Mouse (Mus musculus) neural tube, embryonic 12.5 days (tissue): ENCODE data around the gene Kat8. TPM values are rescaled to one million over a fixed set of nuclear protein-coding genes. Genes with fewer than 3 reads are reported as not detected.
"Not testable (repeated sequence)": the region's sequence is repeated elsewhere in the genome, so short reads cannot be mapped to it uniquely, and the experiment has no call there.

ENCODE experiments used
- ATAC-seq: fragments of 200-750 bp; cut with Nextera tagmentation; 2 replicates; pipeline ENCODE4 v1.8.0; 2017; ENCODE audit warnings: low read depth, mild to moderate bottlenecking, moderate TSS enrichment, moderate library complexity; ENCODE audit not compliant: low FRiP score
- H3K27ac ChIP-seq: fragments of 300-500 bp; sonication (generic); 2 replicates; pipeline ENCODE4 v1.5.1; 2016
- H3K27me3 ChIP-seq: fragments of 300-500 bp; sonication (generic); replicated peaks from 2 replicates; pipeline ENCODE4 v1.6.1; 2016; ENCODE audit warnings: mild to moderate bottlenecking
- H3K36me3 ChIP-seq: fragments of 300-500 bp; sonication (generic); 2 replicates; pipeline ENCODE4 v1.6.1; 2016; ENCODE audit warnings: mild to moderate bottlenecking
- H3K4me1 ChIP-seq: fragments of 300-500 bp; sonication (generic); 2 replicates; pipeline ENCODE4 v1.6.1; 2016
- H3K4me2 ChIP-seq: fragments of 300-500 bp; sonication (generic); replicated peaks from 2 replicates; pipeline ENCODE4 v1.6.1; 2016; ENCODE audit warnings: mild to moderate bottlenecking
- H3K4me3 ChIP-seq: fragments of 300-500 bp; sonication (generic); 2 replicates; pipeline ENCODE4 v1.5.1; 2016
- H3K9ac ChIP-seq: fragments of 300-500 bp; sonication (generic); 2 replicates; pipeline ENCODE4 v1.6.1; 2016; ENCODE audit warnings: mild to moderate bottlenecking
- H3K9me3 ChIP-seq: fragments of 300-500 bp; sonication (generic); 2 replicates; pipeline ENCODE4 v1.6.1; 2016; ENCODE audit warnings: mild to moderate bottlenecking
- WGBS: fragments of 180-500 bp; shearing (Covaris S2); methylation state at CpG from one replicate; pipeline ENCODE4 v1.1.7; 2016; 5-methylcytosine and 5-hydroxymethylcytosine counted together
- polyA plus RNA-seq: library from polyadenylated mRNA; unstranded; fragments of >200 nt; fragmentation: Nextera tagmentation; extraction: Ambion mirVana; gene quantifications from 2 replicates; pipeline ENCODE4 v1.2.1, GENCODE M21; 2016

Gene Kat8
- polyA plus RNA-seq, 1 experiment from 2014 or later = 50.9 TPM

DNA sequence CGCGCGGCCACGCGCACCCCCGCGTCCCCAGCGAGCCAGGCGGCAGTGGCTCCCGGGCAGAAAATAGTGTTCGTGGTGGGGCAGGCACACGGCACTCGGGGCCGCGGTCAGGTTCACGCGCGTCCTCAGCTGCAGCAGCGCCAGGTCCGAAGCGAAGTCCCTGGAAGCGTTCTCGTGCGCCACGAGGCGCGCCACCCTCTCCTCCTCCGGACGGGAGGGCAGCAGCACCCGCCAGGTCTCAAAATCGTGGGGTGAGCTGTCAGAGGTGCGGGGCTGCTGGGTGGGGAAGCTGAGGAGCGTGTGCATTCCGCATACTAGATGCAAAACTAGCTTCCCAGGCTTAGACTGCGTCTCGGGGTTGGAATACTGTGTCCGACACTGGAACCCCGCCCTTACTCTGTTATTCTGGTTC is 23.4 kb downstream of the Kat8 start:
- H3K9ac ChIP-seq = peak overlapping the region; percentile 76
- no peaks in the 10 kb centered on the region for H3K9me3 ChIP-seq
- H3K27me3 ChIP-seq = 0 out of 2 replicates have a peak, but pooled peaks cover 5% of the 10 kb centered on the region
- no peaks in the 10 kb centered on the region for H3K36me3 ChIP-seq
- H3K4me2 ChIP-seq = peak overlapping the region; percentile 93
- H3K4me3 ChIP-seq = peak overlapping the region; percentile 67
- H3K4me1 ChIP-seq = peaks cover 17% of the 10 kb centered on the region
- under 1% methylated on average over 38 of the region's 38 CpGs for WGBS
- peak overlapping the region; percentile 60; the same call in 1 of the 2 replicates for H3K27ac ChIP-seq
- peak; percentile 51; the same call in 1 of the 2 replicates for ATAC-seq

DNA sequence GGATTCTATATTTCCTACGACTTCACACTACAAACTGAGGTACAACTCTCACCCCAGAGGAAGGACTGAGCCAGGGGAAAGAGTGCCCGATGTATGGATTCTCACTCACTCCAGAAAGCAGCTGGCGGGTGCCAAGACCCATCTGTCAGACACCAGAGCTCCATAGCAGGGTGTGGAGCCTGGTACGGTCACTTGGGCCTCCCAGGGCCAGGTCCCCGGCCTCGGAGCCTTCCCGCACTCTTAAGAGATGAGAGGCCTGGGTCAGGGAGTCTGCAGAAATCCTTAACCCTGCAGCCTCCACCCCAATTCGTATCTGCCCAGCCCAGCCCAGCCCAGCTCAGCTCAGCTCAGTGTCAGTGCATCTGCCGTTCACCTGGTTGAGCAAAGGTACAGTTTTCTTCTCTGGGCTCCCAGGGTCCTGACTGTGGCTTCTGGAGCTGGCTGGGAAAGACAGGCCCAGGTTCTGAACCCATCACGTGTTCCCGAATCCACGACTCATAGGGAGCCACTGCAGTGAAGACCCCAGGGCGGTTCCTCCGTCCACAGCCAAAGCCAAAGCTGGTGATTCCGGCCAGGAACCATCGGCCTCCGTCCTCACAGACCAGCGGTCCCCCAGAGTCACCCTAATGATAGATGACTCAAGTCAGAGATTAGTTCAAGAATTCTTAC is 24.0 kb downstream of the Kat8 start:
- WGBS = 60% methylated on average over 18 of the region's 18 CpGs
- H3K27ac ChIP-seq = no peak overlapping the region
- 0 out of 2 replicates have a peak, but pooled peaks cover 3% of the 10 kb centered on the region for H3K27me3 ChIP-seq
- peak overlapping the region; percentile 76 for H3K9ac ChIP-seq
- peak overlapping the region; percentile 67 for H3K4me3 ChIP-seq
- no peaks in the 10 kb centered on the region for H3K9me3 ChIP-seq
- peak overlapping the region; percentile 93 for H3K4me2 ChIP-seq
- no peaks in the 10 kb centered on the region for H3K36me3 ChIP-seq
- ATAC-seq = no peak
- H3K4me1 ChIP-seq = peaks cover 17% of the 10 kb centered on the region

DNA sequence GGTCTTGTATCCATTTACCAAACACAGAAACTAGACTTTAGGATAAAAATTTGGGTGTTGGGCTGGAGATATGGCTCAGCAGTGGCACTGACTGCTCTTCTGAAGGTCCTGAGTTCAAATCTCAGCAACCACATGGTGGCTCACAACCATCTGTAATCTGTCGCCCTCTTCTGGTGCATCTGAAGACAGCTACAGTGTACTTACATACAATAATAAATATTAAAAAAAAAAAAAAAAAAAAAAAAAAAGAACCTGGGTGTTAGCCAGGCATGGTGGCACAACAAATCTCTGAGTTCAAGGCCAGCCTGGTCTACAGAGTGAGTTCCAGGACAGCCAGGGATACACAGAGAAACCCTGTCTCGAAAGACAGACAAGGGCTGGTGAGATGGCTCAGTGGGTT is 29.8 kb downstream of the Kat8 start:
- H3K27me3 ChIP-seq = peaks cover 25% of the 10 kb centered on the region
- H3K4me1 ChIP-seq, H3K27ac ChIP-seq, ATAC-seq, H3K4me3 ChIP-seq, H3K9me3 ChIP-seq, H3K9ac ChIP-seq, H3K4me2 ChIP-seq, H3K36me3 ChIP-seq: not testable (repeated sequence)
- 59% methylated on average over 2 of the region's 2 CpGs for WGBS

DNA sequence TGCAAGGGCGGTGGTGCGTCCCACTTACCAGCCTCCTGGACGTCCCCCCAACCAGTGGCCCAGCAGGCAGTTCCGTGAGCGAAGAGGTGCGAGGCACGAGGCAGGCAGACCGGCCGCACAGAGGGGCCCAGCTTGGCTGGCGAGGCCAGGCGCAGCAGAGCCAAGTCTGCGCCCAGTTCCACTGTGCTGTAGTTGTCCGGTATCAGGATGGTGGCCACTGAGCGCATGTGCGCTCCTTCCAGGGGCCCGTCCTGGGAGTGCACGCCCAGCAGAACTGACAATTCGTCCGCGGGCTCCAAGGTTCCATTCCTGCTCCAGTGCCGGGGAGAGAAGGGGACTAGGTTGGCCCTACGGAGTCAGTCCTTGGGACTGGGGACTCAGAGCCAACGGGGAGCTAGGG is 32.3 kb downstream of the Kat8 start:
- peaks cover 25% of the 10 kb centered on the region for H3K27me3 ChIP-seq
- H3K36me3 ChIP-seq = no peaks in the 10 kb centered on the region
- 14% methylated on average over 23 of the region's 23 CpGs for WGBS
- no peaks in the 10 kb centered on the region for H3K9me3 ChIP-seq
- no peak overlapping the region for H3K27ac ChIP-seq
- peak overlapping the region; percentile 24; the same call in 1 of the 2 replicates for H3K4me2 ChIP-seq
- no peak overlapping the region for H3K4me3 ChIP-seq
- no peak overlapping the region for H3K9ac ChIP-seq
- no peaks in the 10 kb centered on the region for H3K4me1 ChIP-seq
- no peak for ATAC-seq

DNA sequence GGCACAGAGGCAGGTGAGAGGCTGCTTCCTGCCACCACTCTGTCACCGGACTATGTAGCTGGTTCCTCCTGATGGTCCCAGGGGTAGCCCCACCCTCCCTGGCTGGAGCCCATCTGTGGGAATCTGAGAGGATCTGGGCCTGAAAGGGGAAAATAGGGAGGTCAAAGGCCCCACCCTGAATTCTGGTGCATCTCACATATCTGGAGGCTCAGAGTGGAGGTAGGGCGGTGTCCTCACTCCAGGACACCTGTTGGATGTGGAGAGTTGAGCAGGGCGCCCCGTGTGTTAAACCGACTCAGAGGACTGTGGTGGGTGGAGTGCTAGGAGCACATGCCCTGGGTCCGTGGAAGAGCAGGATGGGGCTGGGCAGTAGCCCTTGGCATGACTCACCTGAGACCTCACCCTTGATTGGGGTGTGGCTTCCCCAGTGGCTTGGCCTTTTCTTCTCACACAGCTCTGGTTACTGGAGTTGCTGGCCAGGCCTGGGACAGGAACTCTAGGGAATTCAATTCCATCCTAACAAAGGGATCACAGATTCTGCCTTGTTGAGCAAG is 34.2 kb downstream of the Kat8 start, which contains the start of gene Prss36:
Prss36 (minus strand) TSS at position 256 of the 554 bp plus-strand sequence.
- Histone ChIP-seq H3K9me3 (no peaks in the 10 kb centered on the region), H3K4me2 (no peak within 1 kb of the TSS), H3K4me1 (no peaks in the 10 kb centered on the region), H3K27ac (no peak within 1 kb of the TSS), H3K4me3 (no peak within 1 kb of the TSS), H3K27me3 (peaks cover 25% of the 10 kb centered on the region), H3K36me3 (no peaks in the 10 kb centered on the region), H3K9ac (no peak within 1 kb of the TSS)
- 83% methylated on average over 6 of the region's 6 CpGs for WGBS
- no peak for ATAC-seq

DNA sequence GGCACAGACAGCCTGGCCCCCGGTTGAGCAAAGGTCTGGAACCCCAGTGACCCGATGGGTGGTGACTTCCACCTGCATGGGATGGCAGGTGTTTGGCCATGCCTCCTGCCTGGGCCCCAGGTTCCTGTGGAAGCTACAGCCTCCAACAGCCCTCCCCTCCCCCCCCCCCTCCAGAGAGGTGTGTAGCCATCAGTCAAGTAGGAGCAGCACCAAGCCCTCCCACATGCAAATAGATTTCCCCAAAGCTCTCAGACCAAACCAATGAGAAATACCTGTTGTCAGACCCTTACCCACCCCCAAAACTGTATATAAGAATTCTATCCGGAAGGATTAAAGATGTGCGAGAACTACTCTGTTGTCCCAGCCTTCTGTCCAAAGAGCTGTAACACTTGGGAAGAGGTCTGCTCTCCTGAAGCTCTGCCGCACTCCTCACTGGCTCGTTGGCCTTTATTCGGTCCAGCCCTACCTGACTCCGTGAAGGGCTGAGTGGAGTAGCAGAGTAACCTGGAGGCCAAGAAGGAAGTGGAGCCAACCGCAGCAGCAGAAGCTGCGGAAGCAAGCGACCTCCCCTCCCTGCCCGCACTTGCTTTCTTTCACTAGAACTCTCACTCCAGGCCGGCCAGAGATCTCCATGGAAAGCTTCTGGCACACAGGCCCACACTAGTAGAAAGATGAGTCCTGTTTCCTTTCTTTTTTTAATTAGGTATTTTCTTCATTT is 40.7 kb downstream of the Kat8 start:
- Histone ChIP-seq H3K4me2 (no peak overlapping the region), H3K9ac (no peak overlapping the region), H3K36me3 (no peaks in the 10 kb centered on the region), H3K9me3 (no peaks in the 10 kb centered on the region), H3K4me3 (no peak overlapping the region), H3K27ac (no peak overlapping the region), H3K4me1 (no peaks in the 10 kb centered on the region), H3K27me3 (no peaks in the 10 kb centered on the region)
- no peak for ATAC-seq
- 42% methylated on average over 13 of the region's 13 CpGs for WGBS

DNA sequence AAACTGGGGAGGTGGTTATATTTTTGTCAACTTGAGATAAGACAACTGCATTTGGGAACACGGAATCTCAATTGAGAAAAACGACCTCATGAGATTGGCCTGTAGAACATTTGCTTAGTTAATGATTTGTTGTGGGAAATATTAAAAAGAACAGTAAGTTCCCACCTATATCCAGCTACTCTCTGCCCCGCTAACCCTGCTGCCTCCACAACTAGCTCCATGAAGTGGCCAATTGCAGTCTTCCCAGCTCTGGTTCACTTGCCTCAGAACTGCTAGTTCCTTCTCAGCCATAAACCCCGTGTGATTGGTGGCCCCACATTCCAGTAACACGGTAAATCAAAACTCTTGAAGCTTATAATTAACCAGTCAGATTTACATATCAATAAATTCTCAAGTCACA is 47.0 kb downstream of the Kat8 start:
- Histone ChIP-seq H3K9ac (no peak overlapping the region), H3K27me3 (no peaks in the 10 kb centered on the region), H3K4me2 (no peak overlapping the region), H3K9me3 (no peaks in the 10 kb centered on the region), H3K4me1 (no peaks in the 10 kb centered on the region), H3K27ac (no peak overlapping the region), H3K4me3 (no peak overlapping the region), H3K36me3 (no peaks in the 10 kb centered on the region)
- no peak for ATAC-seq
- WGBS = 67% methylated on average over 5 of the region's 5 CpGs

DNA sequence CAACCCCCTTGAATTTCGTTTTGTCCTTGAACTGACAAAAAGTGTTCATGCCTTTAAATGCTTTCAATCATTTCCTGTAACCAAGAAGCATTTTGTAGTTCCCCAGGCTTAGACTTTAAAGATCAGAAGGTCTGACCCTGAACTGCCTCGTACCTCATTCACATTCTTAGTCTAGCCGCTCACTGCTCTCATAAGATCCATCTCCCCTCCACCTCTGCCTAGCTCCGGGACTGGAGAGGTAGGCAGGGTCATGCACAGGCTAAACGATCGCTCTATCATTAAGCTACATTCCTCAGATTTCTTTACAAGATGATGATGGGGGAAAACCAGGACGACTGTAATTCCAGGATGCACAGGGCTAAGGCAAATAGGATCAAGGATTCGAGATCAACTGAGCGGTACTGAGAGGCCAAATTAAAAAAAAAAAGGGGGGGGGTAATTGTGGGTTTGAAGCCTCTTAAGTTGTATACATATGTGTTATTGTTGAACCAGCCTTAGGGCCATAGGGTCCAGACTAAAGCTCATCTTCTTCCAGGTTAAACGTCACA is 54.1 kb downstream of the Kat8 start:
- WGBS = 13% methylated on average over 10 of the region's 10 CpGs
- peaks cover 14% of the 10 kb centered on the region for H3K36me3 ChIP-seq
- peak; percentile 7; the same call in 1 of the 2 replicates for ATAC-seq

DNA sequence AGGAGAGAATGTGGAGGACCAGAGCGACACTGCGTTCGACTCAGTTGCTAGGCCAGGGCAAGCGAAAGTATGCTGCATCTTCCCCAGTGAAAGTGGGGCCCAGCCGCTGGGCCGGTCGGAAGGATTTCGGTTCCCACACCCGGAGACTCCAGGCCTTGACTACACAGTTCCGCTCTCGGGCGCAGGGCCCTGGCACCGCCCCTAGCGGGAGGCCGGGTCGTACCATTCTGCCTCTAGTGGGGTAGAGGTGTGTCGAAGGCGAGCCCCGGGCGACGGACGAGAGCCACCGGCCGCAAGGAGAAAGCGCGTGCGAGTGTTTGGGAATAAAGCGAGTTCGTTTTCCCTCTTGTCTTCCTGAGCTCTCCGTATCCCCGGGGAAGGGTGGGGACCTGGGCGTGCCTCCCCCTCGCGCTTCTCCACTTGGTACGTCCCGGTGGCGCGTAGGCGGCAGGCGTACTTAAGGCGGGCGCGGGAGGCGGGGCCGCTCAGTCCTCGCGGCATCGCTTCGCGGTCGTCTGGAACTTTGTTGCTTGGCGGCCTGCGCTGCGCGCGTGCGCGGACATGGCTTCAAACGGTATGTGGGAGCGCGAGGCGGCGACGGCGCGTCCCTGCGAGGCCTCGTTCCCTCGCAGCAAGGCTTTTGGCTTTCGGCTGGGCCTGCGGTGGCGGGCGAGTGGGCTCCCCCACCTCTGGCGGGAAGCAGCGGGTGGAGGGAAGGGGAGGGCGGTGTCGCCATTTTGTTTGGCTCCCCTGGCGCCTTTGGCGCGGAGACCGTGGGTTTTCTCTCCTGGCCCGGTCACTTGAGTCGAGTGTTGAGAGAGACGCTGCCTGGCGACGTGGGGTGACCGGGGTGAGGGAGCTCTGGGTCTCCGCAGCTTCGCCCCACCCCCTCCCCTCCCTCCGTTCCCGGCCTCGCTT is 54.9 kb downstream of the Kat8 start, which contains the start of gene Fus:
Fus (plus strand) TSS at position 454 of the 918 bp plus-strand sequence.
- Histone ChIP-seq H3K4me3 (peak within 1 kb of the TSS; percentile 97), H3K9me3 (no peaks in the 10 kb centered on the region), H3K9ac (peak within 1 kb of the TSS; percentile 99), H3K4me2 (peak within 1 kb of the TSS; percentile 79), H3K4me1 (peaks cover 14% of the 10 kb centered on the region), H3K27ac (peak within 1 kb of the TSS; percentile 95), H3K36me3 (peaks cover 22% of the 10 kb centered on the region), H3K27me3 (no peaks in the 10 kb centered on the region)
- peak; percentile 95 for ATAC-seq
- under 1% methylated on average over 92 of the region's 92 CpGs for WGBS

More for the DNA sequence above, 54.1 kb downstream of the Kat8 start:
- Histone ChIP-seq H3K4me2 (peak overlapping the region; percentile 65), H3K9me3 (no peaks in the 10 kb centered on the region), H3K27me3 (no peaks in the 10 kb centered on the region), H3K9ac (peak overlapping the region; percentile 99), H3K4me1 (peaks cover 14% of the 10 kb centered on the region), H3K4me3 (peak overlapping the region; percentile 97), H3K27ac (peak overlapping the region; percentile 95; the same call in 1 of the 2 replicates)

DNA sequence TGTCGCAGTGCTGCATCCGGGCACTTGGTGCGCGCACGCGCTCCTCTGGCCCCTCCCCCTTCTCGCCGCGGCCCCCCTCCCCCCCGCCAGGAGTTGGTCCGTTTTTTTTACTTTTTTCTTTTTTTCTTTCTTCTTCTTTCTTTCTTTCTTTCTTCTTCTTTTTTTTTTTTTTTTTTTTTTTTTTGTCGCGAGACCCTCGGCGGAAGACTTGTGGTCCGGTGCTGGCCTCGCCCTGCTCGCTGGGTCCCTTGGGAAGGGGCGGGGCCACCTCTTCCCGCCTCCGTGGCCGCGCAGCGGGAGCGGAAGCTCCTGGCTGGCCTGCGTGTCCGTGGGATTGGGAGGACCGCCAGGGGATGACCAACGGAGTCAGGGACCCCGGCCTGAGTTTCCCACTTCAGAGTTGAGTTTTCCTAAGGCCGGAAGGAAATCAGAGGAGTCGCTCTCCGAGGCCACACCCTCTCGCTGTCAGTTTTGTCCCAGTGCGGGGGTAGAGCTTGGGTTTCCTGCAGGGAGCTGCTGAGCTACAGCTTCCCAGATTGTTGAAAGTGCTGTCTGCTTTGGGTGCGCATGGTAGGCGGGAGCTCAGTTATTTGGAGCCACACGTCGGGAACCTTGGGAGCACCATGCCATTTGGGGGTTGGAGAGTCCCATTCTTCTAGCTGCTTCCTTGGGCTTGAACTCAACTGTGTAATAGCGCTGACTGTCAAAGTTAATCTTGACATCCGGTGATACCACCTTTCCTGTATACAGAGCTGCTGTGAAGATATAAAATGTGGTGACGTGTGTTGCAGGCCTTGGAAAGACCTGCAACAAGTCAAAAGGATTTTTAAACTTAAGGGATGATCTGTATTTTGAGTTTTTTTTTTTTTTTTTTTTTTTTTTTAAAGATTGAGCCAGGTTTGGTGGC is 55.9 kb downstream of the Kat8 start:
- Histone ChIP-seq H3K27ac (peak overlapping the region; percentile 95), H3K36me3 (peaks cover 31% of the 10 kb centered on the region), H3K4me3 (peak overlapping the region; percentile 97), H3K4me1 (peaks cover 14% of the 10 kb centered on the region), H3K4me2 (peak overlapping the region; percentile 79), H3K9me3 (no peaks in the 10 kb centered on the region), H3K27me3 (no peaks in the 10 kb centered on the region), H3K9ac (peak overlapping the region; percentile 99)
- peak; percentile 49; the same call in 1 of the 2 replicates for ATAC-seq
- under 1% methylated on average over 41 of the region's 42 CpGs for WGBS
